Mouse (Mus musculus) heart, embryonic 11.5 days (tissue): Measurements from ENCODE around the gene Asb2. TPM values are rescaled to one million over a fixed set of nuclear protein-coding genes. Genes with fewer than 3 reads are reported as not detected.

ENCODE experiments used
- ATAC-seq: fragments of 200-750 bp; cut with Nextera tagmentation; replicated peaks from 2 replicates; pipeline ENCODE4 v1.8.0; 2017; ENCODE audit warnings: moderate library complexity; ENCODE audit not compliant: insufficient number of reproducible peaks, low FRiP score, low TSS enrichment
- H3K27ac ChIP-seq: fragments of 300-500 bp; sonication (generic); 2 replicates; pipeline ENCODE4 v1.5.1; 2014; ENCODE audit warnings: mild to moderate bottlenecking, low read depth, low read length
- H3K27me3 ChIP-seq: fragments of 300-500 bp; sonication (generic); 2 replicates; pipeline ENCODE4 v1.6.1; 2014; ENCODE audit warnings: mild to moderate bottlenecking, low read length, mixed read lengths; ENCODE audit not compliant: control insufficient read depth, insufficient read depth
- H3K36me3 ChIP-seq: fragments of 300-500 bp; sonication (generic); 2 replicates; pipeline ENCODE4 v1.6.1; 2014; ENCODE audit warnings: mild to moderate bottlenecking, low read length, moderate library complexity, mixed read lengths; ENCODE audit not compliant: control insufficient read depth, insufficient read depth
- H3K4me1 ChIP-seq: fragments of 300-500 bp; sonication (generic); 2 replicates; pipeline ENCODE4 v1.6.1; 2014; ENCODE audit warnings: low read length; ENCODE audit not compliant: control insufficient read depth, insufficient read depth
- H3K4me2 ChIP-seq: fragments of 300-500 bp; sonication (generic); 2 replicates; pipeline ENCODE4 v1.6.1; 2014; ENCODE audit warnings: mild to moderate bottlenecking, moderate library complexity
- H3K4me3 ChIP-seq: fragments of 300-500 bp; sonication (generic); 2 replicates; pipeline ENCODE4 v1.5.1; 2014; ENCODE audit warnings: low read depth, low read length
- H3K9ac ChIP-seq: fragments of 300-500 bp; sonication (generic); 2 replicates; pipeline ENCODE4 v1.6.1; 2014; ENCODE audit warnings: mild to moderate bottlenecking, low read depth, low read length, moderate library complexity
- H3K9me3 ChIP-seq: fragments of 300-500 bp; sonication (generic); replicated peaks from 2 replicates; pipeline ENCODE4 v1.6.1; 2016; ENCODE audit warnings: low read length; ENCODE audit not compliant: control insufficient read depth
- WGBS: fragments of 180-500 bp; shearing (Covaris S2); extraction: QIAGEN DNeasy Blood & Tissue Kit; methylation state at CpG from one replicate; pipeline ENCODE4 v1.1.7; 2014; ENCODE audit not compliant: insufficient replicate concordance; 5-methylcytosine and 5-hydroxymethylcytosine counted together
- polyA plus RNA-seq: library from polyadenylated mRNA; unstranded; fragments of >200 nt; fragmentation: Nextera tagmentation; extraction: Ambion mirVana; gene quantifications from 2 replicates; pipeline ENCODE4 v1.2.1, GENCODE M21; 2014

Asb2 gene
- polyA plus RNA-seq, 1 experiment from 2014 or later = 225 TPM

- ATAC-seq = peak; percentile 59
- Histone ChIP-seq H3K27me3 (no peaks in the 10 kb centered on the region), H3K4me3 (peak overlapping the region; percentile 59), H3K9me3 (no peaks in the 10 kb centered on the region), H3K36me3 (0 out of 2 replicates have a peak, but pooled peaks cover 2% of the 10 kb centered on the region), H3K4me2 (peak overlapping the region; percentile 69), H3K9ac (peak overlapping the region; percentile 95), H3K4me1 (peaks cover 21% of the 10 kb centered on the region), H3K27ac (peak overlapping the region; percentile 98)
- WGBS = 39% methylated on average over 14 of the region's 14 CpGs
Observed at GRCm38 (mm10) chr12:103338162-103338798, 17.5 kb downstream of the Asb2 start.

GRCm38 (mm10) chr12:103336766-103337165 is 19.0 kb downstream of the Asb2 start:
- 0 out of 2 replicates have a peak, but pooled peaks cover 3% of the 10 kb centered on the region for H3K36me3 ChIP-seq
- H3K4me2 ChIP-seq = peak overlapping the region; percentile 69
- peak overlapping the region; percentile 95 for H3K9ac ChIP-seq
- ATAC-seq = peak; percentile 71; the same call in 1 of the 2 replicates
- WGBS = 46% methylated on average over 3 of the region's 3 CpGs
- H3K27ac ChIP-seq = peak overlapping the region; percentile 98
- H3K27me3 ChIP-seq = no peaks in the 10 kb centered on the region
- H3K4me3 ChIP-seq = peak overlapping the region; percentile 59
- peaks cover 26% of the 10 kb centered on the region for H3K4me1 ChIP-seq
- no peaks in the 10 kb centered on the region for H3K9me3 ChIP-seq

GRCm38 (mm10) chr12:103333426-103333825 is 22.4 kb downstream of the Asb2 start:
- Histone ChIP-seq H3K36me3 (0 out of 2 replicates have a peak, but pooled peaks cover 3% of the 10 kb centered on the region), H3K9me3 (no peaks in the 10 kb centered on the region), H3K4me3 (no peak overlapping the region), H3K27ac (no peak overlapping the region), H3K4me2 (no peak overlapping the region), H3K27me3 (no peaks in the 10 kb centered on the region), H3K4me1 (peaks cover 33% of the 10 kb centered on the region), H3K9ac (no peak overlapping the region)
- ATAC-seq = no peak
- WGBS = 88% methylated on average over 15 of the region's 15 CpGs

GRCm38 (mm10) chr12:103332879-103333278 is 22.9 kb downstream of the Asb2 start:
- 0 out of 2 replicates have a peak, but pooled peaks cover 3% of the 10 kb centered on the region for H3K36me3 ChIP-seq
- no peaks in the 10 kb centered on the region for H3K27me3 ChIP-seq
- H3K9me3 ChIP-seq = no peaks in the 10 kb centered on the region
- peaks cover 38% of the 10 kb centered on the region for H3K4me1 ChIP-seq
- no peak for ATAC-seq
- no peak overlapping the region for H3K27ac ChIP-seq
- H3K4me3 ChIP-seq = no peak overlapping the region
- H3K4me2 ChIP-seq = no peak overlapping the region
- 66% methylated on average over 2 of the region's 2 CpGs for WGBS
- no peak overlapping the region for H3K9ac ChIP-seq

DNA sequence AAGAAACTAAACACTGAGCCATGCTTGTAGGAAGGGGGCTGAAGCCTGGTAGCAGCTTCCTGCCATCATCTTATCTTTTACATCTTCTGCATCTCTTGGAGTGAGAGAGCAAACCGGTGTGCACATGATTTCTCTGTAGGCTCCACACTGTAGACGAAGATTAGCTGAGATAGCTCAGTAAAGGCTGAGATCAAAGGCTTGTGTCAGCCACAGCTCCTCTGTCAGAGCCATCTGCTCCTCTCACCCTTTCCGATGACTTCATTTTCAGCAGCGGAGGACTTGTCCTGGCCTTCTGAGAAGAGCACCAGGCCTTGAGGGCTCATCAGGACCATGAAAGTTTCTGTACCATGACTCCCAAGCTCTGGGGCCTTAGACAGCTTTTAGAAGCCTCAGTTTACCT is 24.3 kb downstream of the Asb2 start:
- no peak for ATAC-seq
- 26% methylated on average over 4 of the region's 4 CpGs for WGBS
- Histone ChIP-seq H3K4me2 (no peak overlapping the region), H3K4me3 (no peak overlapping the region), H3K27me3 (no peaks in the 10 kb centered on the region), H3K4me1 (peaks cover 50% of the 10 kb centered on the region), H3K36me3 (0 out of 2 replicates have a peak, but pooled peaks cover 3% of the 10 kb centered on the region), H3K9ac (no peak overlapping the region), H3K27ac (no peak overlapping the region), H3K9me3 (no peaks in the 10 kb centered on the region)

GRCm38 (mm10) chr12:103328448-103329191 is 27.2 kb downstream of the Asb2 start:
- H3K9ac ChIP-seq = no peak overlapping the region
- peaks cover 9% of the 10 kb centered on the region; the same call in 1 of the 2 replicates for H3K27me3 ChIP-seq
- ATAC-seq = no peak
- 0 out of 2 replicates have a peak, but pooled peaks cover 5% of the 10 kb centered on the region for H3K36me3 ChIP-seq
- 55% methylated on average over 7 of the region's 7 CpGs for WGBS
- no peaks in the 10 kb centered on the region for H3K9me3 ChIP-seq
- H3K4me1 ChIP-seq = peaks cover 44% of the 10 kb centered on the region
- H3K4me3 ChIP-seq = no peak overlapping the region
- no peak overlapping the region for H3K27ac ChIP-seq
- no peak overlapping the region for H3K4me2 ChIP-seq

- Histone ChIP-seq H3K27me3 (peaks cover 10% of the 10 kb centered on the region; the same call in 1 of the 2 replicates), H3K4me3 (no peak overlapping the region), H3K4me1 (peaks cover 37% of the 10 kb centered on the region), H3K9ac (no peak overlapping the region), H3K27ac (no peak overlapping the region), H3K9me3 (no peaks in the 10 kb centered on the region), H3K36me3 (0 out of 2 replicates have a peak, but pooled peaks cover 3% of the 10 kb centered on the region), H3K4me2 (no peak overlapping the region)
- ATAC-seq = no peak
- WGBS = 33% methylated on average over 7 of the region's 7 CpGs
Observed at GRCm38 (mm10) chr12:103327107-103327506, 28.7 kb downstream of the Asb2 start.

DNA sequence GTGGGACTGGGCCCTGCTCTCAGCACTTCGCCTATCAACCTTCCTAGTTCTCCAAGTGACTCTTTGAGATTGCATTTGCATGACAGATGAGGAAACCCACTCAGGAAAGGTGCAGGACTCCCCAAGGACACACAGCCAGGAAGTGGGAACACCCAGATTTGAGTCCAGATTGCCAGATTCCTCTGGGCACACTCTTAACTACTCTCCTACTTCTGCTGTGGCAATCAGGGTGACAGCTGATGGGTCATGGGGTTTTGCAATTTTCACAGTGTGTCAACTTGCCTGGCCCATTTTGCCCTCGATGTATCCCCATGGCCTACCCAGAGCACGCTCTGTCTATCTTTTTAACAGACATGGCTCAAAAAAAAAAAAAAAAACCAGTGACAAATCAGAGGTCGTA is 29.2 kb downstream of the Asb2 start:
- Histone ChIP-seq H3K4me1 (peaks cover 37% of the 10 kb centered on the region), H3K9me3 (no peaks in the 10 kb centered on the region), H3K4me2 (no peak overlapping the region), H3K27me3 (peaks cover 10% of the 10 kb centered on the region; the same call in 1 of the 2 replicates), H3K9ac (no peak overlapping the region; the same call in 1 of the 2 replicates), H3K4me3 (no peak overlapping the region), H3K36me3 (0 out of 2 replicates have a peak, but pooled peaks cover 3% of the 10 kb centered on the region), H3K27ac (no peak overlapping the region)
- no peak for ATAC-seq
- WGBS = 57% methylated on average over 4 of the region's 4 CpGs
